Mouse (Mus musculus): ENCODE measurements around the gene Carns1. TPM values are rescaled to one million over a fixed set of nuclear protein-coding genes. Genes with fewer than 3 reads are reported as not detected.

Carns1 gene
- total and polyA plus RNA-seq, 3 experiments: 1.7 to 4.0 (median 3.8) TPM

DNA sequence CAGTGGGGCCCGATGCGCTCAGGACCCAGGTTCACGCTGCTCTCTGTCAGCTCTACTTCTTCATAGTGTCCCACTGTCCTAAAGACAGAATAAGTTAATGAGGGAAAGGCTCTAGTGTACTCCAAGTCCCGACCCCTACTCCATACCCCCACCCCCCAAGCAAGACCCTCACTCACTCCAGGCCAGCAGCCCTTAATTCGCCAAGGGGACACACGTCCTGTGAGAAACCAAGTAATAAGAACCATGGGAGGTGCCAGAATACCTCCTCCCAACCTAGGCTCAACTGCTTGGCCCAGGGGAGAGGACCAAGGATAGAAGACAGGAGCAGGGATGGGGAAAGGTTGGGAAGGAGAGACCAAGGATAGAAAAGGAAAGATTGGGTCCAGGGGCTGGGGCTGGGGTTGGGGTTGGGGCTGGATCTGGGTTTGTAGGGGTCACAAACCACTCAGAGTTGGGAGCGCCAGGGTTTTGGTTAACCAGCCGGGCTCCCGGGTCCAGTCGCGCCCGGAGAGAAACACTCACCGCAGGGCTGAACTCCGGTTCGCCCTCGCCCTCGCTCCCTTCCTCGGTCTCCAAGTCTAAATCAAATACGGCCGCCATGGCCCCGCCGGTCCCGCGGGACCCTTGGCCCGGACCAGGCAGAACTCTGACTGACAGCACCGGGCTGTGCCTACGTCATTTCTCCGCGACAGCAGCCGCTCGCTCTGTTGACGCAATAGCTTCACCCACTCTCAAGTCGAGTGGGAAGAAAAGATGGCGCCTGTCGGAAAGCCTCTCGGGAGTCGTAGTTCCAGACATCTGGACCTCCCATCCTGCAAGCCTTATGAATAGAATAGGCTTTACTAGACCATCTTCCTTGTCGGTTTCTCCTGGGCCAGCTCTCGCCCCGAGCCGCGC lies 12.4 kb downstream of the Carns1 start, which contains the start of gene Rps6kb2:
Gene Rps6kb2, minus strand, starts transcription at position 709 of the 897 bp plus-strand sequence.
- Histone ChIP-seq H3K4me1 (ENCODE audit: control insufficient read depth in 1 of 2, insufficient read depth in 2 of 2) (peaks cover 9 to 40% of the 10 kb centered on the region in 2 experiments), H3K36me3 (replicated peaks in 1 of 2; ENCODE audit: control insufficient read depth in 1 of 2, insufficient read depth in 1 of 2, low read length in 1 of 2) (peaks cover 33 to 54% of the 10 kb centered on the region in 2 experiments), H3K27ac (ENCODE audit: insufficient read depth, low read depth) (no peak within 1 kb of the TSS; the same call in 1 of the 2 replicates), H3K27me3 (replicated peaks) (no peaks in the 10 kb centered on the region), H3K9me3 (replicated peaks; ENCODE audit: low read length) (no peaks in the 10 kb centered on the region), H3K9ac (ENCODE audit: insufficient read depth, low read depth) (peak within 1 kb of the TSS; percentile 95), H3K4me2 (ENCODE audit: insufficient read depth, low read depth, poor library complexity, severe bottlenecking) (peak within 1 kb of the TSS; percentile 92), H3K4me3 (replicated peaks in 1 of 3; ENCODE audit: low read depth in 2 of 3, low read length in 2 of 3, poor library complexity in 1 of 3) (peak within 1 kb of the TSS; percentile 56 to 71 (median 67)), H3K79me2 (replicated peaks; ENCODE audit: control insufficient read depth, extremely low read depth, insufficient read depth, poor library complexity, severe bottlenecking) (peaks cover 10% of the 10 kb centered on the region)
- peak; percentile 97 for DNase-seq (ENCODE audit: extremely low read depth)
- in situ Hi-C loops (cut with MboI; ENCODE audit: low pct_ligation_motif_present, low pct_unique_long_range_greater_than_20kb, low sequenced_read_pairs) (no loop called here), dilution Hi-C loops (cut with MboI; ENCODE audit: extremely low pct_ligation_motif_present, extremely low pct_unique_long_range_greater_than_20kb, low sequenced_read_pairs) (no loop called here)
- TF ChIP-seq SIN3A (IDR thresholded peaks at IDR 0.05; ENCODE audit: low read length) (peak; percentile 94), BHLHE40 (IDR thresholded peaks at IDR 0.05; ENCODE audit: low read depth, low read length) (no peak), MYC (IDR thresholded peaks at IDR 0.05; ENCODE audit: low read depth, low read length) (0 out of 2 replicates have a peak, but pooled peaks have one; percentile 17), RCOR1 (conservative IDR thresholded peaks at IDR 0.05; ENCODE audit: low read depth, low read length) (no peak), CTCF (conservative IDR thresholded peaks at IDR 0.05 in 1 of 2, IDR thresholded peaks at IDR 0.05 in 1 of 2; ENCODE audit: low read depth in 2 of 2, low read length in 2 of 2) (no peak), PAX5 (IDR thresholded peaks at IDR 0.05; ENCODE audit: low read length) (no peak), MAZ (IDR thresholded peaks at IDR 0.05; ENCODE audit: low read depth, low read length) (peak; percentile 68; the same call in 1 of the 2 replicates), RAD21 (IDR thresholded peaks at IDR 0.05; ENCODE audit: low read depth, low read length) (no peak), MAFK (IDR thresholded peaks at IDR 0.05; ENCODE audit: insufficient replicate concordance, low read length) (no peak), NRF1 (IDR thresholded peaks at IDR 0.05; ENCODE audit: low read depth, low read length) (peak; percentile 61), JUN (IDR thresholded peaks at IDR 0.05; ENCODE audit: insufficient read depth, low read depth, low read length) (no peak), ZKSCAN1 (IDR thresholded peaks at IDR 0.05; ENCODE audit: borderline replicate concordance, low read depth, low read length) (no peak), IRF4 (IDR thresholded peaks at IDR 0.05; ENCODE audit: low read depth, low read length) (peak; percentile 58; the same call in 1 of the 2 replicates), E2F4 (IDR thresholded peaks at IDR 0.05; ENCODE audit: insufficient replicate concordance, low read depth, low read length) (no peak), ZC3H11A (IDR thresholded peaks at IDR 0.05; ENCODE audit: low read depth, low read length) (no peak), JUND (conservative IDR thresholded peaks at IDR 0.05; ENCODE audit: low read depth, low read length) (peak; percentile 32; the same call in 1 of the 2 replicates), TCF12 (IDR thresholded peaks at IDR 0.05; ENCODE audit: low read depth, low read length) (peak; percentile 79), EP300 (IDR thresholded peaks at IDR 0.05; ENCODE audit: low read length) (no peak), CHD1 (IDR thresholded peaks at IDR 0.05; ENCODE audit: low read depth, low read length) (no peak), KAT2A (IDR thresholded peaks at IDR 0.05; ENCODE audit: insufficient replicate concordance, low read length) (peak; percentile 96; the same call in 1 of the 2 replicates), ZMIZ1 (IDR thresholded peaks at IDR 0.05; ENCODE audit: low read depth, low read length) (peak; percentile 56; the same call in 1 of the 2 replicates), ETS1 (conservative IDR thresholded peaks at IDR 0.05; ENCODE audit: low read depth, low read length) (0 out of 2 replicates have a peak, but pooled peaks have one; percentile 37), TBP (conservative IDR thresholded peaks at IDR 0.05; ENCODE audit: low read depth, low read length) (peak; percentile 60; the same call in 1 of the 2 replicates), CHD2 (IDR thresholded peaks at IDR 0.05; ENCODE audit: low read length) (no peak), POLR2AphosphoS2 (IDR thresholded peaks at IDR 0.05; ENCODE audit: low read depth, low read length) (no peak), ELF1 (IDR thresholded peaks at IDR 0.05; ENCODE audit: low read depth, low read length) (peak; percentile 70), NELFE (IDR thresholded peaks at IDR 0.05; ENCODE audit: low read depth, low read length) (peak; percentile 64), POLR2A (IDR thresholded peaks at IDR 0.05; ENCODE audit: low read depth, low read length) (peak; percentile 74), MEF2A (IDR thresholded peaks at IDR 0.05; ENCODE audit: borderline replicate concordance, low read depth, low read length) (peak; percentile 72), HCFC1 (IDR thresholded peaks at IDR 0.05; ENCODE audit: low read depth, low read length) (peak; percentile 97), USF2 (conservative IDR thresholded peaks at IDR 0.05; ENCODE audit: low read depth, low read length) (no peak), SMC3 (IDR thresholded peaks at IDR 0.05; ENCODE audit: low read depth, low read length) (no peak), MAX (IDR thresholded peaks at IDR 0.05; ENCODE audit: low read length) (peak; percentile 61; the same call in 1 of the 2 replicates), USF1 (IDR thresholded peaks at IDR 0.05; ENCODE audit: low read depth, low read length) (no peak), ZNF384 (IDR thresholded peaks at IDR 0.05; ENCODE audit: low read depth, low read length) (no peak), MXI1 (IDR thresholded peaks at IDR 0.05; ENCODE audit: low read depth, low read length) (no peak), UBTF (IDR thresholded peaks at IDR 0.05; ENCODE audit: low read depth, low read length) (no peak), GABPA (IDR thresholded peaks at IDR 0.05; ENCODE audit: insufficient replicate concordance, low read depth, low read length) (peak; percentile 41; the same call in 1 of the 2 replicates)
